Mouse (Mus musculus): Measurements from ENCODE around the gene Eya2.

DNA sequence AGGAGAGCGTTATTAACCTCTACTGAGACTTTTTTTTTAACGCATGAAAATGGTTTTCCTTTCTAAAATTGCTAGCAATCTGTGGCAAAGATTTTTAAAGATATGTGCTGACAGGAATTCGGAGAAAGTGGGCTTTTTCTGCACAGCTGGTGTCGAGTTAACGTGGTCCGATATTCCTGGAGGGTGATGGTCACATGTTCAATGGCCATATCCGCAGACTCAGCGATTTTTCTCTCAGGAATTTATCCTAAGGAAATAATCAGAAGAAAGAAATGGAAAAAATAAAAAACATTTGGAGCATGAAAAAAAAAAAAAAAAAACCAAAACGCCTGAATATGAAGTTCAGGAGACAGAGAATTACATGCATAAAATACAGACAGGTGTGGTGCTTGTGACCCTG is 27.0 kb upstream of the Eya2 start:
- TF ChIP-seq GATA1 (IDR thresholded peaks at IDR 0.05; ENCODE audit: borderline replicate concordance, low read length) (no peak), CTCF (IDR thresholded peaks at IDR 0.05; ENCODE audit: low read depth, low read length) (no peak)

All from G1E (cell line).